Mouse (Mus musculus) lung, embryonic 16.5 days (tissue): ENCODE data around the gene Dcxr. TPM values are rescaled to one million over a fixed set of nuclear protein-coding genes. Genes with fewer than 3 reads are reported as not detected.

Experiments used
- ATAC-seq: fragments of 200-750 bp; cut with Nextera tagmentation; 2 replicates; pipeline ENCODE4 v1.8.0; 2017; ENCODE audit warnings: low read depth, mild to moderate bottlenecking, moderate library complexity
- H3K27ac ChIP-seq: fragments of 300-500 bp; sonication (generic); 2 replicates; pipeline ENCODE4 v1.5.1; 2014; ENCODE audit warnings: mild to moderate bottlenecking, control low read depth, low read length
- H3K27me3 ChIP-seq: fragments of 300-500 bp; sonication (generic); 2 replicates; pipeline ENCODE4 v1.6.1; 2014; ENCODE audit warnings: low read depth, low read length, mixed read lengths; ENCODE audit not compliant: control insufficient read depth, insufficient read depth
- H3K36me3 ChIP-seq: fragments of 300-500 bp; sonication (generic); 2 replicates; pipeline ENCODE4 v1.6.1; 2014; ENCODE audit warnings: low read length; ENCODE audit not compliant: control insufficient read depth, insufficient read depth
- H3K4me1 ChIP-seq: fragments of 300-500 bp; sonication (generic); replicated peaks from 2 replicates; pipeline ENCODE4 v1.6.1; 2014; ENCODE audit warnings: low read length, mixed read lengths; ENCODE audit not compliant: control insufficient read depth, insufficient read depth
- H3K4me2 ChIP-seq: fragments of 300-500 bp; sonication (generic); 2 replicates; pipeline ENCODE4 v1.6.1; 2014; ENCODE audit warnings: low read depth, low read length, control low read depth
- H3K4me3 ChIP-seq: fragments of 300-500 bp; sonication (generic); 2 replicates; pipeline ENCODE4 v1.5.1; 2014; ENCODE audit warnings: mild to moderate bottlenecking, low read length, control low read depth
- H3K9ac ChIP-seq: fragments of 300-500 bp; sonication (generic); 2 replicates; pipeline ENCODE4 v1.6.1; 2014; ENCODE audit warnings: low read length, control low read depth
- H3K9me3 ChIP-seq: fragments of 300-500 bp; sonication (generic); 2 replicates; pipeline ENCODE4 v1.6.1; 2016; ENCODE audit warnings: low read length; ENCODE audit not compliant: control insufficient read depth
- WGBS: fragments of 180-500 bp; shearing (Covaris S2); extraction: QIAGEN DNeasy Blood & Tissue Kit; methylation state at CpG from one replicate; pipeline ENCODE4 v1.1.7; 2014; 5-methylcytosine and 5-hydroxymethylcytosine counted together
- polyA plus RNA-seq: library from polyadenylated mRNA; unstranded; fragments of >200 nt; fragmentation: Nextera tagmentation; extraction: Ambion mirVana; gene quantifications from 2 replicates; pipeline ENCODE4 v1.2.1, GENCODE M21; 2015

Dcxr gene
- polyA plus RNA-seq, 1 experiment from 2014 or later, result 69.5 TPM

- H3K27ac ChIP-seq, result no peak overlapping the region
- WGBS, result 86% methylated on average over 11 of the region's 11 CpGs
These were observed 4.2 kb downstream of the Dcxr start for GRCm38 (mm10) chr11:120722761-120723382.

GRCm38 (mm10) chr11:120722067-120722630, 4.9 kb downstream of the Dcxr start:
- Histone ChIP-seq H3K4me1 (peaks cover 26% of the 10 kb centered on the region), H3K9ac (peak overlapping the region; percentile 76), H3K4me3 (peak overlapping the region; percentile 67), H3K4me2 (peak overlapping the region; percentile 98), H3K9me3 (no peaks in the 10 kb centered on the region), H3K27ac (peak overlapping the region; percentile 66), H3K36me3 (peaks cover 12% of the 10 kb centered on the region), H3K27me3 (peaks cover 4% of the 10 kb centered on the region)
- WGBS, result 15% methylated on average over 21 of the region's 21 CpGs
- peak; percentile 6; the same call in 1 of the 2 replicates for ATAC-seq

More at GRCm38 (mm10) chr11:120722761-120723382, 4.2 kb downstream of the Dcxr start:
- no peak for ATAC-seq
- H3K4me3 ChIP-seq, result peak overlapping the region; percentile 67; the same call in 1 of the 2 replicates
- no peaks in the 10 kb centered on the region for H3K9me3 ChIP-seq
- H3K36me3 ChIP-seq, result peaks cover 7% of the 10 kb centered on the region
- peaks cover 4% of the 10 kb centered on the region for H3K27me3 ChIP-seq
- peaks cover 26% of the 10 kb centered on the region for H3K4me1 ChIP-seq
- peak overlapping the region; percentile 98; the same call in 1 of the 2 replicates for H3K4me2 ChIP-seq
- no peak overlapping the region for H3K9ac ChIP-seq

GRCm38 (mm10) chr11:120721124-120722066, 5.7 kb downstream of the Dcxr start, which contains the start of gene Rac3:
Rac3 (plus strand) TSS chr11:120721470.
- whole genome bisulfite sequencing, result under 1% methylated on average over 83 of the region's 90 CpGs
- no peaks in the 10 kb centered on the region for H3K9me3 ChIP-seq
- peaks cover 17% of the 10 kb centered on the region for H3K36me3 ChIP-seq
- peak within 1 kb of the TSS; percentile 67 for H3K4me3 ChIP-seq
- peak within 1 kb of the TSS; percentile 76 for H3K9ac ChIP-seq
- ATAC-seq, result peak; percentile 80
- peaks cover 21% of the 10 kb centered on the region for H3K4me1 ChIP-seq
- peaks cover 4% of the 10 kb centered on the region for H3K27me3 ChIP-seq
- H3K4me2 ChIP-seq, result peak within 1 kb of the TSS; percentile 98
- H3K27ac ChIP-seq, result peak within 1 kb of the TSS; percentile 66

- 11% methylated on average over 17 of the region's 17 CpGs for WGBS
- Histone ChIP-seq H3K36me3 (peaks cover 17% of the 10 kb centered on the region), H3K9ac (peak overlapping the region; percentile 76), H3K4me3 (peak overlapping the region; percentile 67), H3K9me3 (no peaks in the 10 kb centered on the region), H3K4me2 (peak overlapping the region; percentile 98), H3K27ac (peak overlapping the region; percentile 49), H3K27me3 (peaks cover 4% of the 10 kb centered on the region), H3K4me1 (peaks cover 18% of the 10 kb centered on the region)
- peak; percentile 24 for ATAC-seq
These were observed 6.6 kb downstream of the Dcxr start for GRCm38 (mm10) chr11:120720450-120720849.

GRCm38 (mm10) chr11:120719841-120720376, 7.2 kb downstream of the Dcxr start:
- no peak overlapping the region for H3K27ac ChIP-seq
- peaks cover 17% of the 10 kb centered on the region for H3K36me3 ChIP-seq
- no peak for ATAC-seq
- no peak overlapping the region for H3K4me2 ChIP-seq
- H3K4me3 ChIP-seq, result no peak overlapping the region
- H3K27me3 ChIP-seq, result peaks cover 4% of the 10 kb centered on the region
- WGBS, result 83% methylated on average over 13 of the region's 13 CpGs
- no peak overlapping the region for H3K9ac ChIP-seq
- no peaks in the 10 kb centered on the region for H3K9me3 ChIP-seq
- peaks cover 19% of the 10 kb centered on the region for H3K4me1 ChIP-seq

- no peak for ATAC-seq
- WGBS, result 92% methylated on average over 9 of the region's 9 CpGs
- Histone ChIP-seq H3K4me3 (no peak overlapping the region), H3K27me3 (peaks cover 4% of the 10 kb centered on the region), H3K9ac (no peak overlapping the region), H3K27ac (no peak overlapping the region), H3K36me3 (peaks cover 17% of the 10 kb centered on the region), H3K4me2 (no peak overlapping the region), H3K4me1 (peaks cover 25% of the 10 kb centered on the region), H3K9me3 (no peaks in the 10 kb centered on the region)
These were observed 7.8 kb downstream of the Dcxr start for GRCm38 (mm10) chr11:120719242-120719641.

- no peak overlapping the region for H3K27ac ChIP-seq
- peaks cover 16% of the 10 kb centered on the region for H3K4me1 ChIP-seq
- no peaks in the 10 kb centered on the region for H3K27me3 ChIP-seq
- H3K9ac ChIP-seq, result no peak overlapping the region
- no peak for ATAC-seq
- 90% methylated on average over 9 of the region's 9 CpGs for WGBS
- H3K9me3 ChIP-seq, result no peaks in the 10 kb centered on the region
- peaks cover 17% of the 10 kb centered on the region for H3K36me3 ChIP-seq
- H3K4me3 ChIP-seq, result no peak overlapping the region
- H3K4me2 ChIP-seq, result no peak overlapping the region
These were observed 11.9 kb downstream of the Dcxr start for GRCm38 (mm10) chr11:120715131-120715530.

GRCm38 (mm10) chr11:120714546-120714945, 12.5 kb downstream of the Dcxr start:
- Histone ChIP-seq H3K27ac (no peak overlapping the region), H3K36me3 (peaks cover 17% of the 10 kb centered on the region), H3K9ac (peak overlapping the region; percentile 79), H3K4me2 (peak overlapping the region; percentile 96), H3K9me3 (no peaks in the 10 kb centered on the region), H3K4me1 (peaks cover 16% of the 10 kb centered on the region), H3K27me3 (no peaks in the 10 kb centered on the region), H3K4me3 (peak overlapping the region; percentile 64)
- ATAC-seq, result no peak
- 30% methylated on average over 10 of the region's 10 CpGs for WGBS
